Mouse (Mus musculus) liver, adult 2 months (tissue): ENCODE data around the gene Pcbp1.

Experiments
- CTCF ChIP-seq: fragments of 200-500 bp; IDR thresholded peaks from 2 replicates; pipeline ENCODE4 v1.5.1; 2011; ENCODE audit warnings: low read depth, low read length, control low read depth
- POLR2A ChIP-seq: fragments of 200-500 bp; IDR thresholded peaks from 2 replicates; pipeline ENCODE4 v1.6.1; 2011; ENCODE audit warnings: low read length, control low read depth; ENCODE audit not compliant: insufficient read depth; ENCODE audit errors: extremely low read depth

GRCm38 (mm10) chr6:86524879-86525645, 1.1 kb downstream of the Pcbp1 start:
- TF ChIP-seq CTCF (no peak), POLR2A (no peak)
